Mouse (Mus musculus) spleen, adult 18-20 months (tissue): Measurements from ENCODE around the gene C1galt1c1.
A peak's percentile ranks its signal among the peaks of the same experiment; 100 is the strongest.

ENCODE experiments used
- DNase-seq, 2 experiments: peaks; one replicate each; pipeline ENCODE4 v3.0.0; 2022; ENCODE audit warnings: mixed read lengths in 2 of 2

C1galt1c1 gene

DNA sequence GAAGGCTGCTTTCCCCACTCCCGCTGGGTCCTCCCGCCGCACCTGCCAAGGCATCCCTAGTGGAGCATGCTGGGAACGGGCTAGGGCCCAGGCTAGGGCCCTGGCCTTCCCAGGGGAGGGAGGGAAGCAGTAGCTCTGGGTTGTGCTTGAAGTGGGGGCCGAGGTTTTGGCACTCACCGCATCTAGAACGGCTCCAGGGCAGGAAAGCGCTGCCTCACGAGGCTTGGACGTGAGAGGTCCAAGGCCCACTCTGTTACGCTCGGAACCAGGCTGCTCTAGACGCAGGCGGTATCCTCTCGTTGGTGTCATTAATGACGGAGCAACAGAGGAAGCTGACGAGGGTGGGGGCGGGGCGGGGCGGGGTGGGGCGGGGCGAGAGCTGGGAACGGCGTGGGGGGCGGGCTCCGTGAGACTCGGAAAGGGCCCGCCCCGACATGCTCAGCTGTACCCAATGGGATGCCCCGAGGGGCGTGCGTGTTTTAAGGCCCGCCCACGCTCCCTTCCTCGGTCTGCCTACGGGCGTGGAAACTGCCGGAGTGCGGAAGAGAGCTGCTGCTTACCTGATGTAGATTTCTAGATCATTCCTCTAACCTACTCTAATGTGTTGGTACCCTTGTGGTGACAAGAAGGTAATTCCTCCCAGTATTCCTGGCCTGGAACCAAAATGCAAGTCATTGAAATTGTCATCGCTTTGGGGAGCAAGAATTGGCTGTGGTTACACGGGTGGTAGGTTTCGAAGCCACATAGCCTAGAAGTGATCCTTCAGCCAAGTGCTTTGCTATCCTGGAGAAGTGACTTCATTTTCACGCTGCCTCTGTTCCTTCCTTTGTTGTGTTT lies at the start of gene C1galt1c1:
C1galt1c1 (minus strand) TSS at position 287 of the 837 bp plus-strand sequence.
- DNase-seq = peak; percentile 85 to 86

DNA sequence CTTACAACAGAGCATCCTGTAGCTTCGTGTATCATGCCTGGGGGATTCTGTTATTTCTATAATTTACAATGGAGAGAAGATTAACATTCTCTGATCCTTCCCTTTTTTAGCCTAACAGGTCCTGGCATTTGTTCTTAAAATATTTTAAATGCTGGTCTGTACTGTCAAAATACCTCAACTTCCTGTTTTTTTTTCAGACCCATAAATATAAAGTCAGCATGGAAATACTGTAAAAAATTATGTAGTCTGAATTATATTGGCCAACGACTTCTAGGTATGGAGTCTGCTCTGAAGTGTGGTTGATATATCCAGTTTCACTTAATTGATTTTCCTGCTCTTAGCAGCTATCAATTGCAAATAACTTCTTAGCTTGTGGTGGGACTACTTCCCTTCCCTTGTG lies 47.1 kb upstream of the C1galt1c1 start:
- no peak for DNase-seq

DNA sequence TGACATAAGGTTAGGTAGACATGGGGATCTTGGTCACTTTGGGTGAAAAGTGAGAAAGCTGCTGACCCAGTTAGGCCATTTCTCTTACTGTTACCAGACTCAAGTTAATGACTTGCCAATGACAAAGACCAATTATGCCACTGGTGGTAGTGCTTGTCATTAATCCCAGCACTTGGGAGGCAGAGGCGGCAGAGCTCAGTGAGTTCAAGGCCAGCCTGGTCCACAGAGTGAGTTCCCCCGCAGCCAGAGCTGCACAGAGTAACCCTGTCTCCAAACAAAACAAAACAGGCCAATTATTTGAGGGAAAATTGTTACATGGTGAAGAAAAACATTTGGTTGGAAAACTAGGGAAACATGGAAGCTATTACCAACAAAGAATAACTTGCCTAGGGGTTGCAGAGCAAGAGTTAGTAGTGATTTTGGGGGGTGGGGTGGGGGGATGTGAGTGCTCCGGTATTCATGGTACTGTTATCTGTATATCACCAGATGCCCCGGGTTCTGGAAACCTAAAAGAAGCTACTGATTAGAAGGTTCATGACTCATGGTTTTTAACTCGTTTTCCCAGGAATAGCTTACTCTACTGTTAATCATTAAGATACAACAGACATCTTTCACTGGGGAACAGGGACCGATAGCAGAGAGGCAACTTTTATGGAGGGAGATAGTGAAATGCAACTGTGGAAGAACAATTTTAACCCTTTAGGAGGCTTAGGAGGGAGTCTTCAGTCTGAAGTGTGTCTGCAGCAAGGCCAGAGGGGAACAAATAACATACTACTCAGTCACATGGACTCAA lies 34.4 kb upstream of the C1galt1c1 start:
- no peak for DNase-seq

DNA sequence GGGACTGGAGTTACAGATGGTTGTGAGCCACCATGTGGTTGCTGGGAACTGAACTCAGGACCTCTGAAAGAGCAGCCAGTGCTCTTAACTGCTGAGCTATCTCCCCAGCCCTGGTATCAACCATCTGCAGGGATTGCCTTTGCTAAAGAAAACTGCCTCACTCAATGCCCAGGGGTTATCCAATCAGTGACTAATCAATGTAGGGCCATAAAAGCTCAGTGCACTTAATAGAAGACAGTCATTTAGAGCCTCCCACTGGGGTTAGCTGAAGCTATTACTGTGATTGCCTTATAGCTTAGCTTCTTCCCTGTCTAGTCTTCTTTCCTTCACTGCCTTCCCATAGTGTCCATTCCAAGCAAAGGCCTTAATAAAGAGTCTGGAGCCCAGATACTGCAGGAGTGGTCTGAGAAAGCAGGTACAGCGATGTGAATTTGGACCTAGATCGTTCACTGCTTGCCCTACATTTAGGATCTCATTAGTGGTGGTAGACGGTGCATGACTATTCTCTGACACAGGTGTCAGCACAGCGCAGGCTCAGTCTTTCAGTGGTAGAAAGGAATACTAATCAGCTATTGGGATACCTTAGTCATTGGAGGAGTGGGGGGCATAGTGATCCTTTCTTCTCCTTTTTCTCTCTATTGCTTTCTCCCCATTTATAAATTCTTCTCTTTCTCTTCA lies 21.5 kb upstream of the C1galt1c1 start:
- DNase-seq = no peak

DNA sequence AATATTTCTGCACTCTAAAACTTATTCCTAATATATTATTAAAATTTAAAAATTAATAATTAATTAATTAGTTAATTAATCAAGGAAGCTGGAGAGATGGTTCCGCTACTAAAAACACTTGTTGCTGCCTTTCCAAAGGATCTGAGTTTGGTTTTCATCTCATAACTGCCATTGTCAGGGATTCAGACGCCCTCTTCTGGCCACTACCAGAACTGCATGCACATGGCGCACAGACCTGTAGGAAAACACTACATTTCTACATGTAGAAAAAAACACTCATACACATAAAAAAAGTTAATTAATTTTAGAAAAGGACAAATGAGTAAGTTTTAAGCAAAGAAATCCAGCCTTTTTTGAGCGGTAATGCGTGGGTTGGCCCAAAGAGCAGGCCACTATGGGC lies 19.8 kb upstream of the C1galt1c1 start:
- DNase-seq = no peak

DNA sequence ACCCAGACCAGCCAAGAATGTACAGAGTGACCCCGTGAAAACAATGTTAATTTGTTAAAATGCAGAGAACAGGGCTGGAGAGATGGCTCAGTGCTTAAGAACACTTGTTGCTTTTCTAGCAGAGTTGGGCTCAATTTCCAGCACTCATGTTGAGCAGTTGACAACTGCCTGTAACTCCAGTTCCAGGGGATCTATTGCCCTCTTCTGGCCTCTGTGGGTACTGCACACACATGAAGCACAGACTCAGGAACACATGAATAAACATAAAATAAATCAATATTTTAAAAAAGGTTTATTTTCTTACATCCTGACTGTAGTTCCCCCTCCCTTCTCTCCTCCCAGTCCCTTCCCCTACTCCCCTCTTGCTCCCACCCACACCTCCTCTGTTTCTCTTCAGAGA lies 18.3 kb upstream of the C1galt1c1 start:
- no peak for DNase-seq

DNA sequence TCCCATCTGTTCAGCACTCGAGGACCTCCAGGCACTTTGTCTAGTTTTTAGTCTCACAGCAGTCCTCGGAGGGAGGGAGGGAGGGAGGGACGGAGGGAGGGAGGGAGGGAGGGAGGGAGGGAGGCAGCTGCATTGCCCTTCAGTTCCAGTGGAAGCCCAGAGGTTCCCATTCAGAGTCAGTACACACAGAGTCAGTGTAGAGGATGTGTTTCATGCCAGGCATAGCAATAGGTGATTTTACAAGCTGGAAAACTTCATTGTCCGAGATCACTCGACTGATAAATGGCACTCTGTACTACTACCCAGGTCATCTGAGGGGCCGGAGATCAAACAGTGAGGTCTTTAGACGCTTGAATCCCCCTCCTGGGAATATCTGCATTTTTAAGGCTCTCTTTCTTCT lies 16.3 kb upstream of the C1galt1c1 start:
- no peak for DNase-seq

DNA sequence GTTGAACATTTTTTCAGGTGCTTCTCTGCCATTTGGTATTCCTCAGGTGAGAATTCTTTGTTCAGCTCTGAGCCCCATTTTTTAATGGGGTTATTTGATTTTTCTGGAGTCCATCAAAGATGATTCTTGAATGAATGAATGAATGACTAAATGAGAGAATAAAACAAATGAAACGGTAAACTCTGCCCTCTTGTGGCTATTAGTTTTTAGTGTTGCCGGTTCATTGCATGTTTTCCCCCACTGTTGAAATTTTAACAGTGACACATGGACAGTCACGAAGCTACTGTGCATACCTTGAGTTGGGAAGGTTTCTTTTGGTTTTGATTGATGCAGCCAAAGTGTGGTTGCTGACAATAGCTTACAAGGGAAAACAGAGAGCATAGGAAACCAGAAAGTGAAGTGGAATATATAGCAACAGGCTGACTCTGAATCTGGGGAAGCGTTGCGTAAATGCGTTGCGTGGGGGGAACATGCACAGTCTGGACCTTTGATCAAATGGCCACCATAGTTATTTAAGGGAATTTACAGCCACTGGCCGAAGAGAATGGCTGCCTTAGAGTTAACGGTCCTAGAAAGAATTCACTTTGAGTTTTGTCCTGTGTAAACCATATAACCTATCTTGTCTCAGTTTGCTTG lies 15.6 kb upstream of the C1galt1c1 start:
- DNase-seq = no peak

DNA sequence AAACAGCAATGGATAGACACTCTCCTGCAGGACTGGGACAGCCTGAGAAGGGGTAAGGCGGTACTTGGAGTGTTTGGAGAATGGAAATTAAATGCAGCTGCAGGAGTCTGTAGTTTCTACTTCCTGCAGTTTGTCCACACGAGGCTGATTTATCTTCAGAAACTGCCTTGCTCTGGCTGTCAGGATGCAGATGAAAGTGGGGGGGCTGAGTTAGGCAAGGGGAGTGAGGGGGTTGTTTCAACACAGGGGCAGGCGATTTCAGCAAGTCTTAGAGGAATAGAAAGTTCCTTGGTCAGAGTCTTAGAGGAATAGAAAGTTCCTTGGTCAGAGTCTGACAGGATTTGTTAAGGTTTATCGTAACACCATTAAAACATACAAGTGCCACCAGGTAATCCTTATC lies 7.3 kb upstream of the C1galt1c1 start:
- no peak for DNase-seq

DNA sequence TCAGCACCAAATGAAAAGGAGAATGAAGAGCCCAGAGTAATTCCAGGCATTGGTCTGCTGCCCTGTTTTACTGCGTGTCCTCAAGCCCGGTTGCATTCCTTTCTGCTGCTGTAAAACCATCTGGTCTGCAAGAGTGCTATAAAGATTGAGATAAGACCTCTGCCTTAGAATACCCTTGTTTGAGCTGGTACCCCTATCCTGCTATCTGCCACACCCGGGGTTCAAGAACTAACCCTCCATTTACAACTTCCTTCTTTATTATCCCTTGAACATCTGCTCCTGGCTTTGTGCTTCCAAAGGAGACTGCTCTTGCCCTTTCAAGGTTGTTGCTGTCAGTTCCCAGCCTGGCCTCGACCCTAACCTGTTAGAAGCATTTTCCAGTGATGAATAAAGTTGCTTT lies 6.5 kb upstream of the C1galt1c1 start:
- DNase-seq = no peak

DNA sequence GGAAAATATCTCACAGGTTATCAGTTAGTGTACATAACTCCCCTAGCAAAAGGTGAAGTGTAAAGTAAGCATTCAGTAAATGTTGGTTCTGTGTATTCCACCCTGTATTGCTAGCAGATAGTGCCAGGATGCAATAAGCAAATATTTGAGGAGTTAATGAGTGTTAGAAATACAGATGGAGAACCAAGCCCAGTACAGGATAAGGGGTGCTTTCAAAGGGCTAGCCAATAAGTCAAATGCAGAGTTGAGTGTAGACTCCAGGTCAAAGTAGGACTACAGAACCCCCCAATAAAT lies 698 bp upstream of the C1galt1c1 start:
- DNase-seq = no peak

DNA sequence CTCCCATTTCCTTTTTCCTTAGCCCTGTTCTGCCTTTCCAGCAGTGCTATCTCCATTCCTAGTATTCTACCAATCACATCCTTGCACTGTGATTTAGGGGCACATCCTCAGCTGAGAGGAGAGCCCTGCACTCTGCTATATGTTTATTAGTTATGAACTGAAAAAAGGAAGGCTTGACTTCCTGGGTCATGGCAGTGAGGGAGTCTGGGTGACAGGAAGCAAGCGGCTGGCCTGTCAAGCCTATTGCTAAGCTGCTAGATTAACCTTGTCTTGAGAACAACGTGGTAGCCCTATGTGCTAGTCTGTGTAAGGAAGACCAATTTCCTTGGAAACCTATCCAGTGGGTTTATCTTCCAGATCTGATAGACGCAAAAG lies 33.9 kb downstream of the C1galt1c1 start:
- peak; percentile 3 to 5 for DNase-seq

DNA sequence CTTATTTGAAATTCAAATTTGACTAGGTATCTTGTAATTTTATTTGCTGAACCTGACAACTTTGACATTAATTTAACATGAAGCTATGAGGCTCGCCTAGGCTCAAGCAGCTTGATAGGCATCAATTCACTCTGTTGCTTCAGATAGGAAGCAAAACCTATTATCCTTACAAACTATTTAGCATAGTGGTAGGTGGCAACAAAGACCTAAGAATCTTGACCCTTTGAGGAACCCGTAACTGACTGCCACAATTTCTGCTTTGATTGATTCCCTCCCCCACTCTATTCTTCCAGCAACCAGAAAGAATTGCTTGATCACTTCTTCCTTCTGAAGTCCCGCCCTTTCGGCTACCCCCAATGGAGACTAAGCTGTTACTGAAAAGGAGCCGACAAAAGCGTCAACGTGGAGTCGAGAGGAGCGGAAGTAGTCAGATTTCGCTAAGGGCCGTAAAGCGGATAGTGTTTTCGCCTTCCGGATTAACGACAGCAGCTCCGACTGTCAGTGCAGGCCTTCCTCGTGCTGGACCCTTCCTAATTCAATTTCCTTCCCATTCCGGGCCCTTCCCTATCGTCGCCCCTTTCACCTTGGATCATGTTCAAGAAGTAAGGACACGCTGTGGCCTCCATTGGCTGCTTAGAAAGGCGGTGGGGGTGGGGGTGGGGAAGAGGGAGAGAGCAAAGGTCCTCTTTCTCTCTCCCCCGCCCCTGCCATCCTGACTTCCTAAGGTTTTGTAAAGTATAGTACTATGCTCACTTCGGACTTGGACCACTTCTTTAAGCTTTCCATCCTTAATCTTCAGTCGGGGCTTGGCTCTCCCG lies 34.5 kb downstream of the C1galt1c1 start, which contains the start of gene Mcts1:
Mcts1 (plus strand) TSS at position 402 of the 818 bp plus-strand sequence.
- peak; percentile 51 to 58 for DNase-seq

DNA sequence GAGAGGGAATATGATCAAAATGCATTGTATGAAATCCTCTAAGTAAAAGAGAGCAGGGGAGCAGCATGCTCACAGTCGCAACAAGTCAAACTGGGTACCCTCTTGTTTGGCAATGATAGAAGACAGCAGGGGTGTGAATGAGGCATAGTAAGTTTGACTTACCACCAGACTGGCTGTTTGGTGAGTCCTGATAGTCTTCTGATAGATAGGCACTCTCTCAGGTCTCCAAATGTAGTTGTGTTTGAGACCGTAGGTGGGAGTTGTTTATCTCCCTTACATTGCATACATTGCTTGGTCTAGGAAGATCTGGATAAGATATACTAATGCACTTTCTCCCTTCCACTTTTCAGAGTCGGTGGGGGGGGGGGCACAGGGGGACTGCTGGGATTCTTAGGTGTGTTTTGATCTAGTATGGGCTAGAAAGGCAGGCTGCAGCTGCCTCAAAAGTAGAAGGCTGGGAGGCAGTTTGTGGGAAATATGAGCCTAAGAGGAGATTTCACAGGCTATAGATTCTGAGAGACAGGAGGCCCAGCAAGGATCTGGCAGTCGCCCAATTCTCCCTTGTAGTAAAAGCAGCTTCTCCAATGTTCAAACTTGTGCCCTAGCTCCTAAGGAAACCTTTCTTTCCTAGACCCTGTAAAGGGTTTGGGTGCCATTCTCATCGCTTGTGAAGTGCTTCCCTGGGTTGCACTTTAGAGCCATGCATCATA lies 41.6 kb downstream of the C1galt1c1 start:
- no peak for DNase-seq

DNA sequence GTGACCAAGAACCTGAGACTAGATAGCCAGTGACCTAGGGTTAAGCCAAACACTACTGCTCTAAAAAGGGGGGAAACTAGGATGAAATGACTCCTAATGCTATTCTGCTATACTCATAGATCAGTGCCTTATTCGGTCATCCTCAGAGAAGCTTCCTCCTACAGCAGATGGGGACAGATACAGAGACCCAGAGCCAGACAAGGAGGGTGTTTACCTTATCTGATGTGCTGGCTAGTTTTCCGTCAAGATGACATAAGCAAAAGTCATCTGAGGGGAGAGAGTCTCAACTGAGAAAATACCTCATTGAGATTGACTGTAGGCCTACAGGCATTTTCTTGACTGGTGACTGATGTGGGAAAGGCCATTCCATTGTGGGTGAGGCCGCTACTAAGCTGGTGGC lies 43.1 kb downstream of the C1galt1c1 start:
- DNase-seq = no peak

DNA sequence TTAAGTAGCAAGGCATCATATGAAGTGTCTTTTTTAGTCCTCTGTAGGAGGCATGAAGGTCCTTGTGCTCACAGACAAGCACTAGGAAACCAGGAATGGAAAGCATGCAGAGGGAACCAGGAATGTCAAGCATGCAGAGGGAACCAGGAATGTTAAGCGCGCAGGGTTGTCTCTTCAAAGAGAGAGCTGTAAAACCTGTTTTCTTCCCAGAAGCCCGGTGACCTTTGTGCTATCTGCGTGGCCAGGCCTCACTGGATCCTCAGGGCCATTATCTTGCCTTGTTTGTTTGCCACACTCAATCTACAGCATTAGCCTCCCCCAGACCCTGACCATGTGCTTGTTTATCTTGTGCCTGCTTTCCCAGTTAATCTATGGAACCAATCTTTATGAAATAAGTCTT lies 45.1 kb downstream of the C1galt1c1 start:
- DNase-seq = no peak

DNA sequence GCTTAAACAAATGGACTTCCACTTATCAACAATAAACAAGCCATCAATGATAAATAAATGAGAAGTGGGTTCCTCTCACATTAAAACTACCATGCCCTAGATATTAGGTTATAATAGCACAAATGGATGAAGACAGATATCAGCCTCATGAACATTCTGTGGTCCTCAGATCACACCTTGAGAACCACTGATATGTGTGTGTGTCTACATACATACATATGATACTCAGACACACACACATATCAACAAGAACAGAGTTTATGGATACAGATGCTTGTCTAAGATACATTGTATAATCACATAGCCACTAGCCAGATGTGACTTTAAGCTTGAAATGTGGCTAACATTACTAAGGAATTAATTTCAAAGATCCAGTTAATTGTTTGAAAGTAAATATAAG lies 51.6 kb downstream of the C1galt1c1 start:
- no peak for DNase-seq

DNA sequence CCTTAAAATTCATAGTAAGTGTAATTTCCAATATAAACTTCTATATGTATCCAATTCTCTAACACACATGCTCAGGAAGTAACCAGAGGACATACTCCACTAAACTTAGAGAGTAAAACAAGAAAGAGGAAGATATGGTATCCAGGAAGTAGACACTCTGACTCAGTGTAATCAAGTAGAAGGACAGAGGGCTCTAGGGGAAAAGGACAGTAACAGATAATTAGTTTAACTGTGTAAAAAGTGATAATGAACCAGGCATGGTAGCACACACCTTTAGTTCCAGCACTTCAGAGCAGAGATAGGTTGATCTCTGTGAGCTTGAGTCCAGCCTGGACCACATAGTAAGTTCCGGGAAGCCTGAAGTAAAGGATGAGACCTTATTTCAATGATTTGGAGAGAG lies 53.7 kb downstream of the C1galt1c1 start:
- no peak for DNase-seq
